Mouse (Mus musculus) right cerebral cortex, postnatal 36 days (tissue): ENCODE measurements around the gene Xylt1.

Experiments used
- DNase-seq, 2 experiments: peaks; one replicate each; pipeline ENCODE4 v3.0.0; 2022; ENCODE audit warnings: low spot score in 2 of 2, mixed read lengths in 1 of 2

The Xylt1 gene

DNA sequence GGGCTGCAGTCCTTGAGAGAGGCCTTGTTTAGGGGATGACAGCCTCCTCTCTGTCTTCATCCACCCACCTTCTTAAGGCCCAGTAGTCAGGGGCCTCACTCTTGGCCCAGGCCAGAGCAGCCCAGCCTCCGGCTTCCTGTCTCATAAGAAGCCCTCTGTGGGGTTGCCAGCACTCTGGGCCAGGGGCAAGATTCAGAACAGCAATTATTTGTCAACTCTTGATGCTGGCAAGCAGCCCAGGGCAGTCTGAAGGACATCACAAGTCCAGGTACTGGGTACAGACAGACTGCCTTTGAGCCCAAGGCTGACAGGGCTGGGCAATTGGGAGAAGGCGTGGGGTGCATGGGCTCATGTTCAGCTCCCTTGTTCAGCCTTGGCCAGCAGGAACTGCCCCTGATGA lies 129.3 kb downstream of the Xylt1 start:
- peak; percentile 51 to 54 for DNase-seq

DNA sequence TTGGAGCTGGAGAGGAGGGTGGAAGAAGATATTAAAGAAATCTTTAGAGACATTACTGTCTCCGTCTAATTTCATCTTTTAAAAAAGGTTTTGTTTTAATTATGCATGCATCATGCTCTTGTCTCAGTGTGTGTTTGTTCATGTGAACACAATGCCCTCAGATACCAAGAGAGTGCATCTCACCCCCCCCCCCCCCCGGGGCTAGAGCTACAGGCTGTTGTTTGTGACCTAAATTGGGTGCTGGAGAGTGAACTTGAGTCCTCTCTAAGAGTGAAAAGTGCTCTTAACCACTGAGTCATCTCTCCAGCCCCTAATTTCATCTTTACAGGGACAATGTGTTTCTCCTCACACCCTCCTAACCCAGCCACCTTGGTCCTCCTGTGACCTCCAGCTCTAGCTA lies 131.5 kb downstream of the Xylt1 start:
- no peak for DNase-seq

DNA sequence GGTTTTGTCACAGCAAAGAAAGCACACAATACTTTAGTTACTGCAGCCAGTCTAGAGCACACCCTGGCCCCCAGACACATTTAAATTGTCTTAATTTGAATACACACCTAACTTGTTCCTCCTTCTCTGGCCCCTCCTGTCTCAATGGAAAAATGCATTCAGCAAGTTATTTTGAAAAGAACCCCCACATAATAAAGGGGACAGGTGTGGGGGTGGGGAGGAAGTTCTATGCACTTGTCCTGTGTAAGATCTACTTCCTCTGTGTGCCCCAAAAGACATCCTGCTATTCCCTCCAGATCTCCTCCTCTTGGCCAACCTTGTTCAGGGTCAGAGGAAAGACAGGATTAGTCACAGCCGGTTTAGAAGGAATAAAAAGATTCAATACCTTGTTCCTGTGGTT lies 135.0 kb downstream of the Xylt1 start:
- DNase-seq: no peak

DNA sequence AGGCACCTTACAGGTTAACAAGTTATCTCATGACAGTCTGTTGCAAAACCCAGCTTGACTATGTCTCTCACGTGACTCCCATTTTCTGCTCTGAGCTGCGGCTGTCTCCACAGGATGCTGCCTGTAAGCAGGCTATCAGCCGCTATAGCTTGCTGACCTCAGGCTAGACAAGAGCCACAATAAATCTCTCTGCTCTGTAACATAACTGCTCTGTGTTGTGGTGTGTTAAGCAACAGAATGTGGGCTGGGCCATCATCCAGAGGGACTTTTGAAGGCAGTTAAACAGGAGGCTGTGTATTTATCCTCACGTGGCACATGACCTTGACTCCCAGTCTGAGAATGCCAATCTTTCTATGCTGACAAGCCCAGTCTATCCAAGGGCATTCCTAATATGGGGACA lies 136.1 kb downstream of the Xylt1 start:
- DNase-seq: no peak

DNA sequence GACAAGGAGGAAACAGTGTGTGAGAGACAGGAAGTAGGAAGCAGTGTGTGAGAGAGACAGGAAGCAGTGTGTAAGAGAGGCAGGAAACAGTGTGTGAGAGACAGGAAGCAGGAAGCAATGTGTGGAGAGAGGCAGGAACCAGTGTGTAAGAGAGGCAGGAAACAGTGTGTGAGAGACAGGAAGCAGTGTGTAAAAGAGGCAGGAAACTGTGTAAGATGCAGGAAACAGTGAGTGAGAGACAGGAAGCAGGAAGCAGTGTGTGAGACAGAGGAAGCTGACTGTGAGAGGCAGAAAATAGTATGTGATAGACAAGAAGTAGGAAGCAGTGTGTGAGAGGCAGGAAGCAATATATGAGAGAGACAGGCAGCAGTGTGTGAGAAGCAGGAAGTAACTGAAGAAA lies 140.6 kb downstream of the Xylt1 start:
- DNase-seq: no peak

DNA sequence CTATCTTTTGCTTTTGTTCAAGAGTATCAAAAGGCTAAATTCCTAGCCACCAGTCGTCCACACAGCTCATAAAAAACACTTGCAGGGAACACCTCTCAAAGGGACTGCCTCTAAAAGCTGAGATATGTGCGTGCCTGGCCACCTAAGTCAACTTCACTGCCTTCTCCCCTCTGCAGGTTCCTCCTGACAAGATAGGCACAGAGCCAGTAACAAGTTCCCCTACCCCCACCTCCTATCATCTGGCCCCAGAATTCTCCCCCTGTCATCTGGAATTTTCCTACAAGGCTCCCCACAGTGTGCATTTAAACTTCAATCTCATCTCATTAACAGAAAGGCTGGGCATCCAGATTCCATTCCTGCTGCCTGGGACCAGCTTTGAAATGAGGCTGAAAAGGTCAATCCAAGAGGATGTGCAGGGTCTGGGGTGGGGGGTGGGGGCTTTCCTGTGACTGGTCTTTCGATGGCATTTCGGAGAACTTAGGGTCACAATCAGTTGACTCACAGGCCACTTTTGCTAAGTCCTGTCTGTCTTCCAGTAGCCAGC lies 141.4 kb downstream of the Xylt1 start:
- no peak for DNase-seq

DNA sequence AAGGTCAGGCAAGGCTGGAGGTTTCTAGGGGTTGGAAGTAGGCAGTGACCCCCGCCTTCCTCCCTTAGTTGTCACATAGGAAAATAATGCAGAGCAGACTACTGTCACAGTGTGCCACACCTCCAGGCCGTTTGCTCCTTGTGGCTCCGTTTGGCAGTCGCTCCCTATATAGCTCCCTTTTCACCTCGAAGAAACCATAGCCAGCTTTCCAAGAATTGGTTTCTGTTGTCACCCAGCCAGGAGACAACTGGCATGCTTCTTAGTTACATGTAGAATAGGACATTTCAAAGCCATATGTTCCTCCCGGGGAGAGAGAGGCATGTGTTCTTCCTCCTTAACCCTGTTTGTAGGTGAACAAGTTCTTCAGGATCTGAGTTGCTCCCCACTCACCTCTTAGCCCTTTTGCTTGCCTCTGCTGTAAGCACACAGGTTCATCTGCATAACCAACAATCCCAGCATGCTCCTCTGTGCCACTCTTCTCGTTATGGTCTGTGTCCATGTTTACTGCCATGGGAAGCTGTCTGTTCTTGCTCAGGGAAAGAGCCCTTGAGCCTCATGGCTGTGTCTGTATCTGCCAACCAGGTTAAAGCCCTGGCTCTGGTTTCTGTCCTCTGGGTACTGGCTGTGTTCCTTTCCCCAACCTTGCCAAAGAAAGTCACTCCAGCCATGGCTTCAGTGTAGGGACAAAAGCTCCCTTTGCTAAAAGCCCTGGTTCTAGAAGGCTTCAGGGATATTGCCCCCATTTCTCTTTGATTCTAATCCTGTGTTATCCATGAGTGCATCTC lies 143.8 kb downstream of the Xylt1 start:
- DNase-seq: no peak

DNA sequence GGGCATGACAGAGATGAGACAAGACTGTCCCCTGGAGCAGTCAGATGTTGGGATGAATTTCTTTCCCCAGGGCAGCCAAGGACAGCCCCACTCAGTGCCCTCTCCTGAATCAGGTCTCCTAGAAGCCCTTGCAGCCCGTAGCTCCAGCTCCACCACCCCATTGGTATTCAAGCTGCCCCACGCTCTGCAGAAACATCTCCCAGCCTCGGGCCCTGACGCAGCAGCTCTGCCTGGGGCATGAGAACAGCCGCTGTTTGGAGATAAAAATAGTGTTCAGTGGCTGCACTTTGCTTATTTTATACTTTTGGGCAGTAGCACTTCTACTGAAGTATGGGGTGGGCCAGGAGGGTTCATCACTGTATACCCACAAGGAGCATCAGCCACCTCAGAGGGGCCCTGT lies 144.9 kb downstream of the Xylt1 start:
- no peak for DNase-seq

DNA sequence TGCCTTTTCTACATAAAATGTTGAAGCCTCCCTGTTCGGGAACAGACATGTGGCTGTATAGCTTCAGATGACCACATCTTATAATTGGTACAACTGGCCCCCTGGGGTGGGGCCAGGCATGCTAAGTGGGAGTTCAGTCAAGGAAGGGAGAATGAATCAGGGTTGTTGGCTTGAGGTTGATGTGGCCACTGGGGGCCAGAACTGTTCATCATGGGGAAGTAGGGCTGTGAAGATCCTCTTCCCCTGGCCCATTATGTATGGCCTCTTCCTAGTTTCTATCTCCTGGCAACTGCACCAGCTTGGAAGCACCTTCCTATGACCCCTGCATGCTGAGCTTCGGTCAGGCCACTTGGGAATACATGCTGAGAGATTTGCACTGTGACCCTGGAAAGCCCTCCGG lies 145.8 kb downstream of the Xylt1 start:
- no peak for DNase-seq

DNA sequence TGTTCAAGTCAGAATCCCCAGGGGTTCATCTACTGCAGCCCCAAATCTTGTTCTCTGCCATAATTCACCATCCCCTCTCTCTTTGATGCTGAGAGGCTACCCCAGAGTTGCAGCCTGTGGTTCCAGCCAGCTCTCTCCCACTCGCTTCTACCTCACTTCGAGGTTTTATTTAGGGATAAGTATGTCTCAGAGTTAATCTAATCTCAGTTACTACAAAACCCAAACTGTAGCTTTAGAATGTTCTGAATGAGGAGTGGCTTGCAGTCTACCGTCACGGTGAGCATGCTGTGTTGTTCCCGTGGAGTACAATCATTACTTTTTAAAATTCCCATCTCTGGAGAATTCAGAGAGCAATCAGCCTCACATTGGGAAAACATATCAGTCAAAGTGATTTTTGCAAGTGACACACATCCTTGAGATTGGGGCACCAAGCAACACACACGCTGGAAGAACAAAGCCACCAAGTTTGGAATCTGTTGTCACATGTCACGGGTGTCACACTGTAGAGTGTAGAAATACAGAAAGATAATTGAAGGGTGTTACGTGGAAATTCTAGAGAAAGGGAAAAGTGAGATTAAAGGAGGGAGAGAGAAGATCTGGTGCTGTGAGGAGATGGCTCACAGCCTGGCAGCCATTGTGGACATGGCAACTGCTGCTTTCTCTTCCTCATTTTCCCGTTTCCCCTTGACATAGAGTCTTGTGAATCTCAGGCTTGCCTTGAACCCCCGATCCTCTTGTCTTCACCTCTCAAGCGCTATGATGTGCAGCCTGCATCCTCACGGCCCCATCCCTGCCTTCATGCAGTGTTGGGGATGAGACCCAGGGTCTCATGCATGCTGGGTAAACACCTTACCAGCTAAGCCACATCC lies 149.2 kb downstream of the Xylt1 start:
- DNase-seq: no peak

DNA sequence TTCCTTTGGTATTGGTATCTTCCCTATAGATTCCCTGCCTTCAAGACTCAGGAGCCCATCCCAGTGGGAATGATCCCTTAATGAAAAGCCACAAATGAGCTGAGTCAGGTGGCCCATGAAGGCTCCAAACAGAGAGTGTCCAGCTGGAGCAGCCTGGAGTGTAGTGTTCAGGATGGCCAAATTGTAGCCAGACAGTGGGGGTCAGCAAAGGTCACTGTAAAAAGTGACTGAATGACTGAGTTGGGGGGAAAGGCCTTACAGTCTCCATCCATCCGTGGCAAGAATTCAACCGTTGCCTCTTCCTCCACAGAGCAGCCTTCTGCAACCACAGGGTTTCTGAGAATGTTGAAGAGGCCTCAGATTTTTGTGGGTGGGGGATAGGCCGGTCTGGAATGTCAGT lies 151.9 kb downstream of the Xylt1 start:
- DNase-seq: no peak

DNA sequence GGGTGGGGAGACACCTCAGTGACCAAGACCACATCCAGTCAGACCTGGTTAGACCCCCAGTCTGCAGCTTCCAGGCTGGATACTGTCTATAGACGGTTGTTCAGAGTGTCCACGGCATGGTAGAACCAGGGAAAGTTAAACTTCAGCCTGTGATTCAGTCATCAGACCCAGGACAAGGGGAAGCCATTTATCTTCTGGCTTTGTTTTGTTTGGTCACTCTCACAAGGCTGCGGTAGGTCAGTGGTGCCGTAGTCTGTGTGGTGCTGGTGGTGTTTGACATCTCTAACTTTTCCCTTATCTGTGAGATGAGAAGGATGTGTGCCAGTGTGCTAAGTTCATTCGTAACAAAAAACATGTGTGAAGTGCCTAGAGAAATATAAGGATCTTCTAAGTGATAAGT lies 152.4 kb downstream of the Xylt1 start:
- no peak for DNase-seq

DNA sequence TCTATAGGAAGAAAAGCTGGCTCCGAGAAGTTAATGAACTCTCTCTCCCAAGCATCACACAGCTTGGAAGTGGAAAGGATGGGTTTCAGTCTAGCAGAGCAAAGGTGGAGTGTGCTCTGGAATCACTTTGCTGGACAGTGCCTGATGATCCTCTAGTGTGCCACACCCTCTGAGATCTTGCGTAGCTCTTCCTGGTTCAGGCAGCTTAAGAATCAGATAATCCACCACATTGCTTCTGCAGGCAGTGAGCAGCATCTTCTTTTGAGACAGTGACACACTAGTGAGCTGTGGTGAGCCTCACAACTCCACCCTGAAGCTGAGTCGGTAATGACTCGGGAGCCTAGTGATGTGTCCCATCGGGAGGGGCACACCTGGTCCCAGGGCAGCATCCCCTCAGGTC lies 159.2 kb downstream of the Xylt1 start:
- DNase-seq: no peak

DNA sequence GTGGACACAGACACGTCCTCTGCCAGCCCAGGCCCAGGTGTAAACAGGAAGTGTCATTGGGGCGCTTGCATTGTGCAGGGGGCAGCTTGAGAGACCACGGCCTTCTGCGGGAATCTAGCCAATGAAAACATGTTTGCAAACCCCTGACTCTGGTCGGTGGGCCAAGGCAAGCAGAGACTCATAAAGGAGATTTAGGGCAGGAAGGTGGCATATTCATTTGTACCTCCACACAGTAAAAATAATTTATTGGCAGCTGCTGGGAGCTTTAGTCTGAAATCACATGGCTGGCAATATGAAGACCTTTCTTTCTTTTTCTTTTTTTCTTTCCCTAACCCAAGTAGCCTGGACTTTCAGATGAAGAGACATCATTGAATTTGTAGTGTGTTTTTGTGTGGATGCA lies 159.6 kb downstream of the Xylt1 start:
- DNase-seq: no peak

DNA sequence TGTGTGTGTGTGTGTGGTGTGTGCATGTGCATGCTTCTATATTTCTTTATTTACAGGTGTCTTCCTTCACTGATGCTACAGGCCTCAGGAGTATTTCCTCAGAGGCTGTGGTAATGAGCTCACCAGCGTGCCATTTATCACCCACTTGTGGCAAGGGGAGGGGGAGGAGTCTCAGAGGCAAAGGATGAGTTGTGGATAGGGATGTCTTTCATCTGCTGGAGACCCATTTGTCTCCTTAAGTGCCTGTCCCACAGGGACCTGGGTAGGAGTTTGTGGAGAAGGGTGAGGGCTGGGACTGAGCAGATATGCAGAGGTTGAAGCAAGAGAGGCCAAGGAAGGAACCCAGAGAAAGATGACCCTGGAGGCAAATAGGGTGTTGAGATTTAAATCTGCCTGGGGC lies 160.3 kb downstream of the Xylt1 start:
- no peak for DNase-seq

DNA sequence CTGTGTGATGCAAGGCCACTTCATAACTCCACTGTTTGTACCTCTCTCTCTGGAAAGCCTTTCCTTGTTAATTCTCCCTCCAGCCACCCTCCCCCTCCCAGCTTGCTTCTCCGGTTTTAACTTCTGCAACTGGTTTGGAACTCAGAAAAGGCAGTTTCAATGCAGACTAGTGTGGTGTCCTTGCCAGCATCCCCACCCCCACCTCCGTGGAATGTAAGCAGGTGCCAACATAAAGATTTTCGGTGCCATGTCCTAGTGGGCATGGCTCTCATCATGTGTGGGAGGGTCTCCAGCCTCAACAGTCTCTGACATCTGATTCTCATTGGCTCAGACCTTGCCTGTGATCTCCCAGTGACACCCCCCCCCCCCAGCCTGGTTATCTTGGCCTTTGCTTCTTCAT lies 160.9 kb downstream of the Xylt1 start:
- no peak for DNase-seq

DNA sequence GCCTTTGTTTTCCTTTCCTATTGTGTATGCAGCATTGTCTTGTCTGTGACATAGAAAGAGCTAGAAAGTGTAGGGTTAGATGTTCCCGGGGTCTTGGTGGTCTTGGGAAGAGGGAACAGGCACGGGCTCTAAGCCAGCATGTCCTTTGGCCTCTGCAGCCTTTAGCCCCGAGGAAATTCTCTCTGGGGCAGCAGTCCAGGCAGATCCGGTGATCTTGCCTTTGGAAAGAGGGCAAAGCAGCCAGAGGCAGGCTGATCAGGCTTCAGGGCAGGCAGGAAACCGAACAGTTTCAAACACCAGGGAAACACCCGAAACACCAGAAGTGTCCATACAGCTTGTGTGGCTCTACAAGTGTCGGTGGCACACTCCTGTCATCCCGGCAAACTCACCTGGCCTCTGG lies 162.3 kb downstream of the Xylt1 start:
- DNase-seq: no peak

DNA sequence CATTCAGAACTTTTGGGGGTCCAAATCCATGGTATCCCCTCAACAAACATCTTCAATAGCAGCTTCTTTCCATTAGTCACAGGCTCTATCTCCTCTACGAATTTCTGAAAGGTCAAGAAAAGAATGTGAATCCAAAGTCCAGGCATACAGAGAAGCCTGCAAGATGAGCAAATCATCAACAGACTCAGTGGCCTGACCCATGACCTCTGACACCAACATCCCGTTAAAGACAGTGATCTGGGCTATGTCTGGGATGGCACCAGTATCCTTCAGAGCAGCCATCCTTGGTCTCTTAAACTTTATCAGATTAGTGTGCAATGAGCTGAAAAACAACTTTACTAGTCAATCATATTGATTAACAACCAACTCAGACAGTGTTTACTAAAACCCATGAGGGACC lies 163.3 kb downstream of the Xylt1 start:
- DNase-seq: no peak

DNA sequence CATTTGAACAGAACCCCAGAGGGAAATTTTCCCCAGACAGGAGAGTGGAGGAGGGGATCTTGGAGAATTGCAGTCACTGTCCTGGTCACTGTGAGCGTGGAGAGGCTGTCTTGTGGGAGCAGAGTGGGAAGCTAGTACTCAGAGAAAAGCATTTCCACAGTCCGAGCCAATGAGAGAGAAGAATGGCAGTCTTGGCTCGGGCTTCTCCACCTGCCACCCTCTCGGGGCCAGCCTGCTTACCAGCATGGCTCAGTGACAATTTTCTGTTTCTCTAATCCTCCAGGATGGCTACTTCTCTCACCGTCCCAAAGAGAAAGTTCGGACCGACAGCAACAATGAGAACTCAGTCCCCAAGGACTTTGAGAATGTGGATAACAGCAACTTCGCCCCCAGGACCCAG lies 167.5 kb downstream of the Xylt1 start:
- no peak for DNase-seq

DNA sequence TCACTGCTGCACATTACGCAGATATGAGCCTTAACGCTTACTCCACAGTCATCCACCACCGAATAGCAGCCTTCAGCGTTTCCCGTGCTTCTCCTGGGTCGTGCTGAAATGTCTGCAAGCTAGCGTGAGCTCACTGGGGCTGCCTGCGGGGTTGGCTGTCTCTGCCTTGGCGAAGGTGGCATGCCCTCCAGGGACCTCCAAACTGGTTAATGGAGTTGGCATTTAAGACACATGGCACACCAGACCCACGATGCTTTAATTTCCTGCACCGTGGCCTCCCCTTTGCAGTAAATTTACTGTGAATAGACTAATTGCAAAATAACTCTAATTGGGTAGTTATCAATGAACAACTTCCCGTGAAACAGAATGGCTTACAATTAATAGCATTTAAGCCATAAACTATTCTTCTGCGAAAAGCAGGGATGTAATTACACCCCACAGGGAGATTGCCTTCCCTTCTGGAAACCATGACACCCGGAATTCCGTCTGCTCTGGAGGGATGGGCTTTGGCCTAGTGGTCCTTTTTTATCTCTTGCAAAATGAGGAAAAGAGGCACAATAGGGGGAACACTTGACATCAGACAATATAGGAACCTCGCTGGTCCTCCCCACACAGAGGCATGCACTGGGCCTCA lies 170.3 kb downstream of the Xylt1 start:
- no peak for DNase-seq

DNA sequence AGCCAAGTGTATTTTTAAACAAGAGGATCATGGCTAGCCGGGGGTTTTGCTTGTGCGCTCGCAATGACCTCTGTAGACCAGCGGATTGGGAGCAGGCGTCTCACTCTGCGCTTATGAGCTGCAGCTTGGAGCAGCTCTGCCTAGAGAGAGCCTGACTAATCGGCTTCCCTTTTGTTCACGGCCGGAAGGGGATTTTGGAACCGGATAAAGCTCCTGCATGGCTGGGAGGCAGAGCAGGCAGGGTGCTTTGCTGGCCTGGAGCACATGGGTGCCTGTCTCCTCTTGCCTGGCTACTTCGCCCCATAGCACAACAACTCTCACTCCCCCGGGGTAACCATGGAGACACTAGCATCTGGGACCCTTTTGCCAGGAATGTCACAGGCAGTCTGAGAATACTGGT lies 172.4 kb downstream of the Xylt1 start:
- DNase-seq: no peak

DNA sequence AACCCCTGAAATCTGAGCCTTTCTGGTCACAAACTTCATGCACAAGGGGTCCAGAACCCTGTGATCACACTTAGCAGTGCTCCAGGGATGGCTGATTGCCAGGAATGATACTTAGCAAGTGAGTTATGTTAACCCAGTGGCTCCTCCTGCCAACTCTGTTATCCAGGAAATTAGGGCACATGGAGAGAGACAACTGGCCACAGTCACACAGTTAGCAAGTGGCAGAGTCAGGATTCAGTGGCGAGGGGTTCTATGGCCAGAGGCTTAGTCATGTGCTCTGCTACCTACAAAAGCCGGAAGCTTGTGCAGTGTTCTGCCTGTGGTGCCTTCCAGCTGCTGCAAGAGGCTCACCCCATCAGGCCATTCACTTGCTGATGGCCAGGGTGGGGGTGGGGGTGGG lies 175.0 kb downstream of the Xylt1 start:
- DNase-seq: no peak

DNA sequence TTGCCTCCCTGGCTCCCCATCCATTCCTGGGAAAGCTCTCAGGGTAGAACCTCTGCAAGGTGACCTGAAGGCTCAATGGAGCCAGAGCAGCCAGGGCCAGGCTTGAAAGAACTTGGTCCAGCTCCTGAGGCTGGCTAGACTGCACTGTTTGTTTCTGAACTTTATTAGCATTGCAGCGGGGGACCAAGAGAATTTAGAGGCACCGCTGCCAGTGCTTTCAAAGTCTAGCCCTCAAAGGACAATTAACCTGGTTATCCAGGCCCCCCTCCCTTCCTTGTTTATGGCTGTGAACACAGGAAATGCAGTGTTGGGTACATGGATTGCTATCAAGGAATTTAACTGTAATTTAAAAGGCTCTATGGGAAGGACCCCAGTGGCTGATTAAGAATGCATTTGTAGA lies 177.4 kb downstream of the Xylt1 start:
- no peak for DNase-seq
